In genomic region chr5:77245787-77246671, GRCm38 (mm10) we compare ENCODE assay signal across 8 mouse cellular contexts. TPM values are rescaled to one million over a fixed set of nuclear protein-coding genes. Genes with fewer than 3 reads are reported as not detected.
DNase-seq lines count a peak whose midpoint lies in the region; ATAC-seq and TF ChIP-seq lines count a peak whose summit lies in the region.

No protein-coding gene starts in this region.

- H3K4me2 ChIP-seq in intestine, postnatal 0 days (replicated peaks; ENCODE audit: low read depth): peak overlapping the region; percentile 63
- peak overlapping the region; percentile 57 for H3K4me2 ChIP-seq in lung, embryonic 15.5 days
- H3K4me2 ChIP-seq in neural tube, embryonic 15.5 days: peak overlapping the region; percentile 45

- WGBS in thymus, adult 2 months: 24% methylated on average over 26 of the region's 26 CpGs
- 26% methylated on average over 26 of the region's 26 CpGs for WGBS in intestine, postnatal 0 days
- 26% methylated on average over 26 of the region's 26 CpGs for WGBS in lung, embryonic 15.5 days
- WGBS in neural tube, embryonic 15.5 days: 28% methylated on average over 26 of the region's 26 CpGs

- peak; percentile 28 for DNase-seq in thymus, adult 2 months
- no peak for DNase-seq in thymus, postnatal 10 days (ENCODE audit: low spot score in 2 of 2)
- DNase-seq in right cerebral cortex, adult 2 months (ENCODE audit: low spot score in 2 of 2): no peak
- DNase-seq in layer of hippocampus, adult 11-12 months (ENCODE audit: low spot score): no peak

- H3K9ac ChIP-seq in intestine, postnatal 0 days (ENCODE audit: low read depth, low read length): no peak overlapping the region
- H3K9ac ChIP-seq in lung, embryonic 15.5 days: no peak overlapping the region
- H3K9ac ChIP-seq in neural tube, embryonic 15.5 days (replicated peaks): no peak overlapping the region

- H3K4me1 ChIP-seq in thymus, adult 2 months (replicated peaks; ENCODE audit: control insufficient read depth, insufficient read depth, low read length): peaks cover 13% of the 10 kb centered on the region
- H3K4me1 ChIP-seq in embryonic fibroblast, embryonic 13.5 days (ENCODE audit: control insufficient read depth, insufficient read depth, low read length): no peaks in the 10 kb centered on the region; the same call in 1 of the 2 replicates
- H3K4me1 ChIP-seq in intestine, postnatal 0 days (replicated peaks; ENCODE audit: control insufficient read depth, insufficient read depth, low read length): no peaks in the 10 kb centered on the region
- H3K4me1 ChIP-seq in lung, embryonic 15.5 days: peaks cover 7% of the 10 kb centered on the region
- H3K4me1 ChIP-seq in neural tube, embryonic 15.5 days: peaks cover 16% of the 10 kb centered on the region

- no peak for TF ChIP-seq POLR2A in thymus, adult 2 months (IDR thresholded peaks at IDR 0.05; ENCODE audit: control insufficient read depth, extremely low read depth, insufficient read depth, low read length, poor library complexity)
- TF ChIP-seq POLR2A in embryonic fibroblast, embryonic 13.5 days (IDR thresholded peaks at IDR 0.05; ENCODE audit: low read depth, low read length): no peak

- no peak for TF ChIP-seq CTCF in thymus, adult 2 months (IDR thresholded peaks at IDR 0.05; ENCODE audit: borderline replicate concordance, control insufficient read depth, extremely low read depth, insufficient read depth, low read length, poor library complexity)
- TF ChIP-seq CTCF in embryonic fibroblast, embryonic 13.5 days (IDR thresholded peaks at IDR 0.05; ENCODE audit: borderline replicate concordance, insufficient read depth, low read length): no peak
- no peak for TF ChIP-seq CTCF in intestine, postnatal 0 days (IDR thresholded peaks at IDR 0.05; ENCODE audit: low read depth)

- H3K4me3 ChIP-seq in thymus, adult 2 months (ENCODE audit: control insufficient read depth, insufficient read depth, low read length): peak overlapping the region; percentile 16
- peak overlapping the region; percentile 29 for H3K4me3 ChIP-seq in embryonic fibroblast, embryonic 13.5 days (ENCODE audit: insufficient read depth, low read length)
- H3K4me3 ChIP-seq in intestine, postnatal 0 days (ENCODE audit: low read depth, low read length): peak overlapping the region; percentile 16
- H3K4me3 ChIP-seq in lung, embryonic 15.5 days: peak overlapping the region; percentile 31
- 0 out of 2 replicates have a peak overlapping the region, but pooled peaks have one; percentile 3 for H3K4me3 ChIP-seq in neural tube, embryonic 15.5 days (replicated peaks)

- no peak overlapping the region for H3K27ac ChIP-seq in thymus, adult 2 months (ENCODE audit: control insufficient read depth, insufficient read depth, low read length)
- H3K27ac ChIP-seq in embryonic fibroblast, embryonic 13.5 days (ENCODE audit: insufficient read depth, low read length): no peak overlapping the region
- no peak overlapping the region for H3K27ac ChIP-seq in intestine, postnatal 0 days (ENCODE audit: low read depth, low read length)
- peak overlapping the region; percentile 27; the same call in 1 of the 2 replicates for H3K27ac ChIP-seq in lung, embryonic 15.5 days
- H3K27ac ChIP-seq in neural tube, embryonic 15.5 days (replicated peaks): no peak overlapping the region

- ATAC-seq in intestine, postnatal 0 days: 0 out of 2 replicates have a peak, but pooled peaks have one; percentile 31
- ATAC-seq in lung, embryonic 15.5 days (ENCODE audit: borderline replicate concordance, extremely low read depth, low FRiP score, low TSS enrichment): peak; percentile 65; the same call in 1 of the 2 replicates
- peak; percentile 46; the same call in 1 of the 2 replicates for ATAC-seq in neural tube, embryonic 15.5 days (ENCODE audit: low FRiP score)

- H3K27me3 ChIP-seq in thymus, adult 2 months (ENCODE audit: control insufficient read depth, insufficient read depth, low read length): no peaks in the 10 kb centered on the region
- H3K27me3 ChIP-seq in intestine, postnatal 0 days (replicated peaks; ENCODE audit: control insufficient read depth, insufficient read depth, low read length): no peaks in the 10 kb centered on the region
- no peaks in the 10 kb centered on the region for H3K27me3 ChIP-seq in lung, embryonic 15.5 days
- no peaks in the 10 kb centered on the region for H3K27me3 ChIP-seq in neural tube, embryonic 15.5 days (replicated peaks)

- no peaks in the 10 kb centered on the region for H3K36me3 ChIP-seq in thymus, adult 2 months (ENCODE audit: control insufficient read depth, insufficient read depth, low read length)
- H3K36me3 ChIP-seq in intestine, postnatal 0 days (ENCODE audit: control insufficient read depth, insufficient read depth): no peaks in the 10 kb centered on the region
- no peaks in the 10 kb centered on the region for H3K36me3 ChIP-seq in lung, embryonic 15.5 days
- no peaks in the 10 kb centered on the region for H3K36me3 ChIP-seq in neural tube, embryonic 15.5 days

- H3K9me3 ChIP-seq in intestine, postnatal 0 days (ENCODE audit: control insufficient read depth): no peaks in the 10 kb centered on the region
- no peaks in the 10 kb centered on the region for H3K9me3 ChIP-seq in lung, embryonic 15.5 days
- H3K9me3 ChIP-seq in neural tube, embryonic 15.5 days (replicated peaks): no peaks in the 10 kb centered on the region

RNA-seq across cellular contexts. Expression of gene Rest, which starts 19.3 kb away (rescaled TPM):
- 14.0 and 18.4 TPM in 2 replicates for polyA plus RNA-seq in thymus, adult 2 months (2012; rRNA removed)
- polyA plus RNA-seq in embryonic fibroblast, embryonic 13.5 days (2011; ENCODE audit: insufficient read length, low read depth, missing spikeins): 31.1 and 36.4 TPM in 2 replicates
- polyA plus RNA-seq in intestine, postnatal 0 days (2015; fragmentation: Nextera tagmentation; extraction: Ambion mirVana): 13.2 and 15.0 TPM in 2 replicates
- 33.5 and 34.2 TPM in 2 replicates for polyA plus RNA-seq in lung, embryonic 15.5 days (2015; fragmentation: Nextera tagmentation; extraction: Ambion mirVana)
- 6.2 and 10.9 TPM in 2 replicates for polyA plus RNA-seq in neural tube, embryonic 15.5 days (2015; fragmentation: Nextera tagmentation; extraction: Ambion mirVana)

RNA-seq across cellular contexts. Expression of gene Spink2, which starts 34.8 kb away (rescaled TPM):
- polyA plus RNA-seq in thymus, adult 2 months (2012; rRNA removed): 0.33 and 1.3 TPM in 2 replicates
- 1.8 and 2.2 TPM in 2 replicates for polyA plus RNA-seq in embryonic fibroblast, embryonic 13.5 days (2011; ENCODE audit: insufficient read length, low read depth, missing spikeins)
- 1.3 and 1.4 TPM in 2 replicates for polyA plus RNA-seq in intestine, postnatal 0 days (2015; fragmentation: Nextera tagmentation; extraction: Ambion mirVana)
- polyA plus RNA-seq in lung, embryonic 15.5 days (2015; fragmentation: Nextera tagmentation; extraction: Ambion mirVana): 1.6 and 2.2 TPM in 2 replicates
- 2.9 and 3.2 TPM in 2 replicates for polyA plus RNA-seq in neural tube, embryonic 15.5 days (2015; fragmentation: Nextera tagmentation; extraction: Ambion mirVana)
